Mouse (Mus musculus) MEL (cell line): Measurements from ENCODE around the gene Gm5244. TPM values are rescaled to one million over a fixed set of nuclear protein-coding genes. Genes with fewer than 3 reads are reported as not detected.

Experiments used
- DNase-seq: peaks from one replicate; pipeline ENCODE4 v3.0.0; 2011; ENCODE audit warnings: low read depth, low spot score
- H3K27ac ChIP-seq: 2 replicates; pipeline ENCODE4 v1.5.1; 2012; ENCODE audit warnings: low read depth, mild to moderate bottlenecking, control low read depth, low read length, moderate library complexity; ENCODE audit not compliant: control insufficient read depth
- H3K27me3 ChIP-seq, 2 experiments: fragments of 150-350 bp in 1 of 2; sonication (generic) in 1 of 2; 2 replicates each; pipeline ENCODE4 v1.6.1; 2012; ENCODE audit warnings: low read length in 2 of 2, mild to moderate bottlenecking in 2 of 2, improper control_type of control experiment in 1 of 2, moderate library complexity in 1 of 2; ENCODE audit not compliant: insufficient read depth in 2 of 2, control insufficient read depth in 1 of 2
- H3K36me3 ChIP-seq, 2 experiments: 2 replicates each; pipeline ENCODE4 v1.6.1; 2012 to 2014; ENCODE audit warnings: low read length in 2 of 2, improper control_type of control experiment in 1 of 2, inconsistent platforms in 1 of 2, mild to moderate bottlenecking in 1 of 2; ENCODE audit not compliant: insufficient read depth in 2 of 2, control insufficient read depth in 1 of 2
- H3K4me1 ChIP-seq, 2 experiments: fragments of 150-350 bp in 1 of 2; sonication (generic) in 1 of 2; 2 replicates each; pipeline ENCODE4 v1.6.1; 2012; ENCODE audit warnings: low read length in 2 of 2, improper control_type of control experiment in 1 of 2, mild to moderate bottlenecking in 1 of 2; ENCODE audit not compliant: insufficient read depth in 2 of 2, control insufficient read depth in 1 of 2
- H3K4me3 ChIP-seq, 2 experiments: fragments of 150-350 bp in 1 of 2; sonication (generic) in 1 of 2; 2 replicates each; pipeline ENCODE4 v1.5.1; 2012; ENCODE audit warnings: low read depth in 2 of 2, low read length in 2 of 2, mild to moderate bottlenecking in 2 of 2, moderate library complexity in 2 of 2, control low read depth in 1 of 2, improper control_type of control experiment in 1 of 2; ENCODE audit not compliant: control insufficient read depth in 1 of 2, insufficient read depth in 1 of 2
- H3K79me2 ChIP-seq: 2 replicates; pipeline ENCODE4 v1.6.1; 2012; ENCODE audit warnings: mild to moderate bottlenecking, low read length, moderate library complexity; ENCODE audit not compliant: control insufficient read depth, poor library complexity, insufficient read depth
- H3K9ac ChIP-seq: 2 replicates; pipeline ENCODE4 v1.6.1; 2012; ENCODE audit warnings: low read depth, mild to moderate bottlenecking, control low read depth, low read length, moderate library complexity; ENCODE audit not compliant: control insufficient read depth, poor library complexity, severe bottlenecking
- H3K9me3 ChIP-seq: fragments of 150-350 bp; sonication (generic); replicated peaks from 2 replicates; pipeline ENCODE4 v1.6.1; 2012; ENCODE audit warnings: mild to moderate bottlenecking, low read length, improper control_type of control experiment, moderate library complexity; ENCODE audit not compliant: insufficient read depth
- CHD2 ChIP-seq: IDR thresholded peaks from 2 replicates; pipeline ENCODE4 v1.6.1; 2011; ENCODE audit warnings: low read length, improper control_type of control experiment
- EP300 ChIP-seq, 2 experiments: IDR thresholded peaks; 2 replicates each; pipeline ENCODE4 v1.6.1; 2011; ENCODE audit warnings: improper control_type of control experiment in 2 of 2, low read length in 2 of 2, low read depth in 1 of 2, mild to moderate bottlenecking in 1 of 2
- ETS1 ChIP-seq: IDR thresholded peaks from 2 replicates; pipeline ENCODE4 v1.6.1; 2012; ENCODE audit warnings: low read depth, mild to moderate bottlenecking, inconsistent platforms, low read length, improper control_type of control experiment, moderate library complexity
- GATA1 ChIP-seq: IDR thresholded peaks from 2 replicates; pipeline ENCODE4 v1.6.1; 2011; ENCODE audit warnings: low read depth, low read length, improper control_type of control experiment
- HCFC1 ChIP-seq: IDR thresholded peaks from 2 replicates; pipeline ENCODE4 v1.6.1; 2012; ENCODE audit warnings: low read depth, mild to moderate bottlenecking, inconsistent platforms, low read length, improper control_type of control experiment, moderate library complexity
- KAT2A ChIP-seq: conservative IDR thresholded peaks from 2 replicates; pipeline ENCODE4 v1.6.1; 2012; ENCODE audit warnings: low read depth, low read length, improper control_type of control experiment, inconsistent platforms
- MEF2A ChIP-seq: IDR thresholded peaks from 2 replicates; pipeline ENCODE4 v1.6.1; 2014; ENCODE audit warnings: low read depth, mild to moderate bottlenecking, inconsistent platforms, low read length, improper control_type of control experiment; ENCODE audit not compliant: poor library complexity, insufficient replicate concordance, severe bottlenecking; ENCODE audit errors: extremely low read depth
- MYC ChIP-seq: IDR thresholded peaks from 2 replicates; pipeline ENCODE4 v1.6.1; 2011; ENCODE audit warnings: low read depth, mild to moderate bottlenecking, low read length, improper control_type of control experiment, moderate library complexity
- POLR2AphosphoS2 ChIP-seq: IDR thresholded peaks from 2 replicates; pipeline ENCODE4 v1.6.1; 2011; ENCODE audit warnings: low read length, improper control_type of control experiment
- SMC3 ChIP-seq: IDR thresholded peaks from 2 replicates; pipeline ENCODE4 v1.6.1; 2011; ENCODE audit warnings: low read depth, low read length, improper control_type of control experiment
- TCF12 ChIP-seq: IDR thresholded peaks from 2 replicates; pipeline ENCODE4 v1.6.1; 2014; ENCODE audit warnings: low read depth, mild to moderate bottlenecking, inconsistent platforms, low read length, improper control_type of control experiment, moderate library complexity
- UBTF ChIP-seq: IDR thresholded peaks from 2 replicates; pipeline ENCODE4 v1.6.1; 2012; ENCODE audit warnings: low read depth, mild to moderate bottlenecking, inconsistent platforms, low read length, improper control_type of control experiment, moderate library complexity, borderline replicate concordance; ENCODE audit not compliant: insufficient read depth
- ZC3H11A ChIP-seq: IDR thresholded peaks from 2 replicates; pipeline ENCODE4 v1.6.1; 2012; ENCODE audit warnings: low read depth, mild to moderate bottlenecking, inconsistent platforms, low read length, improper control_type of control experiment
- ZMIZ1 ChIP-seq: IDR thresholded peaks from 2 replicates; pipeline ENCODE4 v1.6.1; 2012; ENCODE audit warnings: low read depth, mild to moderate bottlenecking, inconsistent platforms, low read length, improper control_type of control experiment, moderate library complexity
- polyA plus RNA-seq, 2 experiments: library from polyadenylated mRNA; stranded (reverse) in 1 of 2; unstranded in 1 of 2; fragments of >175 nt in 1 of 2; fragments of >200 nt in 1 of 2; gene quantifications; 2 replicates each; pipeline versions ENCODE4 v1.2.1 to v1.2.4; 2012; ENCODE audit warnings: low replicate concordance in 2 of 2, low read depth in 1 of 2; ENCODE audit not compliant: insufficient read length in 2 of 2, insufficient read depth in 1 of 2, missing spikeins in 1 of 2
- total RNA-seq: library from RNA; depleted of rRNA; stranded (reverse); fragments of 300-350 nt; gene quantifications from 2 replicates; pipeline ENCODE4 v1.2.3, GENCODE M21; 2012; rRNA removed

The Gm5244 gene
- total and polyA plus RNA-seq, 3 experiments, result 0.13 TPM; not detected in 2

DNA sequence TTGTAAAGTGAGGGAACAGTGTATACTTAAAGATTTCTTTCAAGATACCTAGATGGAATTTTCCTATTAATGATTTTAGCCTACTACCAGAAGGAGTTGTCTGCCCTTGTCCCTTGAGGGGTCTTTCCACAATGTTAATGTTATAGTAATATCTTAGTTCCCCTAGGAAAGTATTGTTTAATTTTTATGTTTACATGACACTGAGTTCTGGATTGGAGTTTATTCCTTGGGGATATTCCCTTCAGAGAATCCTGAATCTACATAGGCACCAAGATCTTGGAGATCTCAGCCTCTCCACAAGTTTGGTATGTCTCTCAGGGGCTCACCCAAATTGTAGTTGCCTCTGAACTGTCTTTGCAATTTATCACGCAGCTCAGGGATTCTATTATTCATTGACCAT, 10.5 kb downstream of the Gm5244 start, which contains the start of gene Olfr1444:
Gene Olfr1444 (plus strand): TSS at position 301 of the 400 bp plus-strand sequence.
- H3K9ac ChIP-seq, result no peak within 1 kb of the TSS
- TF ChIP-seq MEF2A (no peak), ZC3H11A (no peak), POLR2AphosphoS2 (no peak), ETS1 (no peak)
- TF ChIP-seq, all 39 proteins: peak for 0
- Histone ChIP-seq H3K4me3 (no peak within 1 kb of the TSS), H3K36me3 (no peaks in the 10 kb centered on the region), H3K27me3 (no peaks in the 10 kb centered on the region), H3K27ac (no peak within 1 kb of the TSS), H3K79me2 (no peaks in the 10 kb centered on the region), H3K9me3 (no peaks in the 10 kb centered on the region), H3K4me1 (no peaks in the 10 kb centered on the region)
- DNase-seq, result no peak

DNA sequence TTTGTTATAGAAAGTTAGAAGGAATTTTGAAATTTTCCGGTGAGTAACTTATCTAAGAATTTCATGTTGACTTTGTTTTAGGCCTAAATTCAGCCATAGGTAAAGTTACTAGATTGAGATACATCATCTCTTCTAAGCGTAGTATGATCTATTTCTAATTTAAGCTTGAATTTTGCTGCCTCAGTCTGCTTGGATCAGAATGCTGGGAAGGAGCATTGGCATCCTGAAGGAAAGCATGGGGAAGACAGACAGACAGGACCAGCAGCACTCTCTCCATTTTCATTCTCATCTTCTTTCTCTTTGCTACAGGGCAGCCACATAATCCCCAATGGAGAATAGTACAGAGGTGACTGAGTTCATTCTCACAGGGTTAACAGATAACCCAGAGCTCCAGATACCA, 37.1 kb downstream of the Gm5244 start, which contains the start of gene Olfr1445:
Gene Olfr1445 (plus strand): TSS at position 301 of the 400 bp plus-strand sequence.
- Histone ChIP-seq H3K36me3 (no peaks in the 10 kb centered on the region), H3K4me1 (no peaks in the 10 kb centered on the region), H3K4me3 (no peak within 1 kb of the TSS), H3K9me3 (no peaks in the 10 kb centered on the region), H3K27ac (no peak within 1 kb of the TSS), H3K27me3 (no peaks in the 10 kb centered on the region), H3K9ac (no peak within 1 kb of the TSS), H3K79me2 (no peaks in the 10 kb centered on the region)
- TF ChIP-seq MYC (no peak), TCF12 (no peak), CHD2 (no peak), ZMIZ1 (no peak), HCFC1 (no peak), MEF2A (no peak), EP300 (IDR thresholded peaks at IDR 0.05; ENCODE audit: low read depth in 1 of 2, low read length in 2 of 2) (no peak), KAT2A (no peak)
- DNase-seq, result no peak

DNA sequence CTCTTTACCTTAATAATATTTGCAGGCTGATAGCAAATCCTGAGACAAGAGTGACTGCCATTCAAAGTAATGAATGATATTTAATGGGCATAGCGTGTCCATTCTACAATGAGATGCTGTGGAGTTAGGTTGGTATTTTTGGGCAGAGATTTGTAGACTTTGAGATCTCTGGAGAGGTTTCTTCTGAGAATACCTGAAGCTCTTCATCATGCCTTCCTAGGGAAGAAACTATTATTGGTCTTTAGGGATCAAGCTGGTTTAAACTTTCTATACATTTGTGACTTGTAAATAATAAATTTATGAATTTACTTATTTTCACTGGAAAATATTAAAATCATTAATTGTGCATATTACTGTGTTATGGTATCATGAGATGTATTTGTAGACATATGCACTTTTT, 46.9 kb downstream of the Gm5244 start, which contains the start of gene Olfr1446:
Gene Olfr1446 (minus strand): TSS at position 101 of the 400 bp plus-strand sequence.
- H3K4me1 ChIP-seq, result no peaks in the 10 kb centered on the region

More for the DNA sequence above, 46.9 kb downstream of the Gm5244 start, which contains the start of gene Olfr1446:
- no peaks in the 10 kb centered on the region for H3K79me2 ChIP-seq
- H3K36me3 ChIP-seq, result no peaks in the 10 kb centered on the region
- DNase-seq, result no peak
- no peaks in the 10 kb centered on the region for H3K27me3 ChIP-seq
- no peak for TF ChIP-seq SMC3
- TF ChIP-seq GATA1, result no peak
- TF ChIP-seq EP300 (IDR thresholded peaks at IDR 0.05; ENCODE audit: low read depth in 1 of 2, low read length in 2 of 2), result no peak
- TF ChIP-seq UBTF, result no peak
- H3K9ac ChIP-seq, result no peak within 1 kb of the TSS
- H3K27ac ChIP-seq, result no peak within 1 kb of the TSS
- H3K9me3 ChIP-seq, result no peaks in the 10 kb centered on the region
- H3K4me3 ChIP-seq, result no peak within 1 kb of the TSS

Other genes starting within 250 kb of the Gm5244 start
- not detected in 2 replicates for gene Gm4952, start 246.7 kb upstream of the Gm5244 start, total RNA-seq
- under 1 TPM in 1 of 2 experiments, not detected in 1; 0.06 TPM for gene Gm4952, start 246.7 kb upstream of the Gm5244 start, polyA plus RNA-seq
- not detected in 2 replicates for gene Glyat, start 213.4 kb upstream of the Gm5244 start, total RNA-seq
- not detected for gene Glyat, start 213.4 kb upstream of the Gm5244 start, polyA plus RNA-seq
- gene Olfr1442, start 176.2 kb upstream of the Gm5244 start, total RNA-seq, result not detected in 2 replicates
- gene Olfr1442, start 176.2 kb upstream of the Gm5244 start, polyA plus RNA-seq, result not detected
- gene Olfr1443, start 168.6 kb upstream of the Gm5244 start, total RNA-seq, result not detected in 2 replicates
- not detected for gene Olfr1443, start 168.6 kb upstream of the Gm5244 start, polyA plus RNA-seq
- not detected in 2 replicates for gene Keg1, start 150.9 kb upstream of the Gm5244 start, total RNA-seq
- not detected for gene Keg1, start 150.9 kb upstream of the Gm5244 start, polyA plus RNA-seq
- gene Cntf, start 81.0 kb upstream of the Gm5244 start, total RNA-seq, result 2.5 and 3.2 TPM in 2 replicates
- 1 to 10 TPM in 1 of 2 experiments, not detected in 1; 8.2 TPM for gene Cntf, start 81.0 kb upstream of the Gm5244 start, polyA plus RNA-seq
- gene Zfp91, start 50.6 kb upstream of the Gm5244 start, total RNA-seq, result 31.6 and 32.3 TPM in 2 replicates
- gene Zfp91, start 50.6 kb upstream of the Gm5244 start, polyA plus RNA-seq, result 100 to 1,000 TPM in 1 of 2 experiments, 10 to 100 TPM in 1; 51.7 to 148 TPM
- gene Lpxn, start 50.5 kb upstream of the Gm5244 start, total RNA-seq, result 9.9 and 12.9 TPM in 2 replicates
- 10 to 100 TPM in 1 of 2 experiments, not detected in 1; 12.3 TPM for gene Lpxn, start 50.5 kb upstream of the Gm5244 start, polyA plus RNA-seq
- not detected in 2 replicates for gene Olfr1444, start 10.6 kb downstream of the Gm5244 start, total RNA-seq
- under 1 TPM in 1 of 2 experiments, not detected in 1; 0.04 TPM for gene Olfr1444, start 10.6 kb downstream of the Gm5244 start, polyA plus RNA-seq
- gene Olfr1445, start 37.2 kb downstream of the Gm5244 start, total RNA-seq, result not detected in 2 replicates
- not detected for gene Olfr1445, start 37.2 kb downstream of the Gm5244 start, polyA plus RNA-seq
- gene Olfr1446, start 46.8 kb downstream of the Gm5244 start, total RNA-seq, result not detected in 2 replicates
- not detected for gene Olfr1446, start 46.8 kb downstream of the Gm5244 start, polyA plus RNA-seq
- not detected in 2 replicates for gene Olfr1447, start 57.1 kb downstream of the Gm5244 start, total RNA-seq
- gene Olfr1447, start 57.1 kb downstream of the Gm5244 start, polyA plus RNA-seq, result not detected
- gene Olfr1448, start 77.7 kb downstream of the Gm5244 start, total RNA-seq, result not detected in 2 replicates
- gene Olfr1448, start 77.7 kb downstream of the Gm5244 start, polyA plus RNA-seq, result not detected
- not detected in 2 replicates for gene Olfr1449, start 84.2 kb downstream of the Gm5244 start, total RNA-seq
- gene Olfr1449, start 84.2 kb downstream of the Gm5244 start, polyA plus RNA-seq, result not detected
- gene Olfr1450, start 103.6 kb downstream of the Gm5244 start, total RNA-seq, result not detected in 2 replicates
- gene Olfr1450, start 103.6 kb downstream of the Gm5244 start, polyA plus RNA-seq, result not detected
- not detected in 2 replicates for gene Olfr1451, start 148.3 kb downstream of the Gm5244 start, total RNA-seq
- gene Olfr1451, start 148.3 kb downstream of the Gm5244 start, polyA plus RNA-seq, result not detected
- not detected in 2 replicates for gene Olfr1453, start 181.6 kb downstream of the Gm5244 start, total RNA-seq
- gene Olfr1453, start 181.6 kb downstream of the Gm5244 start, polyA plus RNA-seq, result not detected
- gene Olfr1454, start 213.9 kb downstream of the Gm5244 start, total RNA-seq, result not detected in 2 replicates
- not detected for gene Olfr1454, start 213.9 kb downstream of the Gm5244 start, polyA plus RNA-seq